Mouse (Mus musculus) liver, embryonic 11.5 days (tissue): ENCODE data around the gene Sorl1. TPM values are rescaled to one million over a fixed set of nuclear protein-coding genes. Genes with fewer than 3 reads are reported as not detected.
A peak's percentile ranks its signal among the peaks of the same experiment; 100 is the strongest.

ENCODE experiments used
- ATAC-seq: fragments of 200-750 bp; cut with Nextera tagmentation; replicated peaks from 2 replicates; pipeline ENCODE4 v1.8.0; 2017; ENCODE audit warnings: moderate number of reproducible peaks, mild to moderate bottlenecking, moderate TSS enrichment, moderate library complexity; ENCODE audit not compliant: low FRiP score
- DNase-seq: peaks from one replicate; pipeline ENCODE4 v3.0.0-alpha.2; 2017; ENCODE audit warnings: low spot score
- H3K27ac ChIP-seq: fragments of 300-500 bp; sonication (generic); 2 replicates; pipeline ENCODE4 v1.5.1; 2014; ENCODE audit warnings: mild to moderate bottlenecking, low read depth, low read length, control low read depth
- H3K27me3 ChIP-seq: fragments of 300-500 bp; sonication (generic); replicated peaks from 2 replicates; pipeline ENCODE4 v1.6.1; 2014; ENCODE audit warnings: low read length, mixed read lengths; ENCODE audit not compliant: control insufficient read depth, insufficient read depth
- H3K36me3 ChIP-seq: fragments of 300-500 bp; sonication (generic); 2 replicates; pipeline ENCODE4 v1.6.1; 2014; ENCODE audit warnings: mild to moderate bottlenecking, low read length, moderate library complexity, mixed read lengths; ENCODE audit not compliant: control insufficient read depth, insufficient read depth
- H3K4me1 ChIP-seq: fragments of 300-500 bp; sonication (generic); replicated peaks from 2 replicates; pipeline ENCODE4 v1.6.1; 2014; ENCODE audit warnings: low read length, mixed read lengths; ENCODE audit not compliant: control insufficient read depth, insufficient read depth
- H3K4me2 ChIP-seq: fragments of 300-500 bp; sonication (generic); 2 replicates; pipeline ENCODE4 v1.6.1; 2014; ENCODE audit warnings: mild to moderate bottlenecking, control low read depth, moderate library complexity
- H3K4me3 ChIP-seq: fragments of 300-500 bp; sonication (generic); 2 replicates; pipeline ENCODE4 v1.5.1; 2014; ENCODE audit warnings: low read depth, low read length, control low read depth
- H3K9ac ChIP-seq: fragments of 300-500 bp; sonication (generic); 2 replicates; pipeline ENCODE4 v1.6.1; 2014; ENCODE audit warnings: low read depth, low read length, control low read depth
- H3K9me3 ChIP-seq: fragments of 300-500 bp; sonication (generic); 2 replicates; pipeline ENCODE4 v1.6.1; 2016; ENCODE audit warnings: low read length, inconsistent platforms, mixed read lengths; ENCODE audit not compliant: control insufficient read depth
- WGBS: fragments of 180-500 bp; shearing (Covaris S2); extraction: QIAGEN DNeasy Blood & Tissue Kit; methylation state at CpG from one replicate; pipeline ENCODE4 v1.1.7; 2014; 5-methylcytosine and 5-hydroxymethylcytosine counted together
- polyA plus RNA-seq: library from polyadenylated mRNA; unstranded; fragments of >200 nt; fragmentation: Nextera tagmentation; extraction: Ambion mirVana; gene quantifications from 2 replicates; pipeline ENCODE4 v1.2.1, GENCODE M21; 2014

Gene Sorl1
- polyA plus RNA-seq, 1 experiment from 2014 or later = 1.8 TPM

- peak; percentile 81 for DNase-seq
- Histone ChIP-seq H3K4me2 (peak overlapping the region; percentile 75), H3K4me1 (peaks cover 2% of the 10 kb centered on the region; the same call in 1 of the 2 replicates), H3K9ac (peak overlapping the region; percentile 46; the same call in 1 of the 2 replicates), H3K9me3 (no peaks in the 10 kb centered on the region), H3K27me3 (no peaks in the 10 kb centered on the region; the same call in 1 of the 2 replicates), H3K4me3 (peak overlapping the region; percentile 41), H3K36me3 (no peaks in the 10 kb centered on the region), H3K27ac (peak overlapping the region; percentile 77)
- ATAC-seq = peak; percentile 68
- 12% methylated on average over 34 of the region's 34 CpGs for WGBS
Measured at GRCm38 (mm10) chr9:41950109-41950990, 173.7 kb downstream of the Sorl1 start.

GRCm38 (mm10) chr9:41949476-41949875, 174.6 kb downstream of the Sorl1 start:
- DNase-seq (peak; percentile 29), ATAC-seq (no peak)
- peaks cover 2% of the 10 kb centered on the region; the same call in 1 of the 2 replicates for H3K4me1 ChIP-seq
- H3K4me3 ChIP-seq = no peak overlapping the region
- no peaks in the 10 kb centered on the region for H3K9me3 ChIP-seq
- WGBS = 75% methylated on average over 5 of the region's 5 CpGs
- H3K9ac ChIP-seq = no peak overlapping the region
- H3K4me2 ChIP-seq = no peak overlapping the region
- no peaks in the 10 kb centered on the region for H3K36me3 ChIP-seq
- no peak overlapping the region for H3K27ac ChIP-seq
- no peaks in the 10 kb centered on the region; the same call in 1 of the 2 replicates for H3K27me3 ChIP-seq

GRCm38 (mm10) chr9:41944964-41945363, 179.1 kb downstream of the Sorl1 start:
- DNase-seq (no peak), ATAC-seq (no peak)
- no peak overlapping the region for H3K4me3 ChIP-seq
- H3K36me3 ChIP-seq = no peaks in the 10 kb centered on the region
- no peaks in the 10 kb centered on the region for H3K9me3 ChIP-seq
- H3K4me2 ChIP-seq = no peak overlapping the region
- H3K27ac ChIP-seq = no peak overlapping the region
- WGBS = 83% methylated on average over 7 of the region's 7 CpGs
- H3K4me1 ChIP-seq = no peaks in the 10 kb centered on the region; the same call in 1 of the 2 replicates
- H3K27me3 ChIP-seq = no peaks in the 10 kb centered on the region
- H3K9ac ChIP-seq = no peak overlapping the region

DNA sequence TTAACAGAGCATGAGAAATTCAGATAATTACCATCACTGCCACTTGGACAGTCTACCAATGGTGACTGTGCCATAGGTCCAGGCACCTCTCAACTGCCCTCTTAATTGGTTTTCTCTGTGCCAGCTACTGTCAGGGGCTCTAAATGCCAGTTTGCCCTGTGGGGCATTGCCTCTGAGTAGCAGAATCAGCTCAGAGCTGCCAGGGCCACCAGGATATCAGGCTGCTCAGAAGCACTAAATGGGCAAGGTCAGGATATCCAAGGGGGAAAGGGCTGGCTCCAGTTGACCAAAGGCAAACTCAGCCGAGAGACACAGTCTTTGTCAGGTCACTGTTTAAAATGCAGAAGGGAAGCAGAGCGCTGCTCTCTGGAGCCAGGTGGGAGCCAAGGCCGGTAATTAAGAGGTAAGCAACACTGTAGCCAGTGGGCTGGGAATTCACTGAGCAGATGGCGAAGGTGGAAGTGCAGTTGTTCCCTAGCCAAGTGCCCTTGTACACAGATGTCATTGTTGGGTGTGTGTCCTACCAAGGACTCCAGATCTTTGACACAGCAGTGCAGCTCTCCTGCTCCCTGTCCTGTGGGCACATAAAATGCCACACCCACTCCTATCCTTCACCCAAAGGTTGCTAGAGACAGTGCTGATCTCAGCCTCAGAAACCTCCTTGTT, 181.0 kb downstream of the Sorl1 start:
- no peaks in the 10 kb centered on the region for H3K9me3 ChIP-seq
- no peak overlapping the region for H3K4me2 ChIP-seq
- H3K27ac ChIP-seq = no peak overlapping the region
- no peaks in the 10 kb centered on the region for H3K4me1 ChIP-seq
- no peaks in the 10 kb centered on the region for H3K27me3 ChIP-seq
- H3K36me3 ChIP-seq = no peaks in the 10 kb centered on the region
- H3K9ac ChIP-seq = no peak overlapping the region
- WGBS = 73% methylated on average over 4 of the region's 4 CpGs
- ATAC-seq = no peak
- DNase-seq = peak; percentile 27
- H3K4me3 ChIP-seq = no peak overlapping the region

DNA sequence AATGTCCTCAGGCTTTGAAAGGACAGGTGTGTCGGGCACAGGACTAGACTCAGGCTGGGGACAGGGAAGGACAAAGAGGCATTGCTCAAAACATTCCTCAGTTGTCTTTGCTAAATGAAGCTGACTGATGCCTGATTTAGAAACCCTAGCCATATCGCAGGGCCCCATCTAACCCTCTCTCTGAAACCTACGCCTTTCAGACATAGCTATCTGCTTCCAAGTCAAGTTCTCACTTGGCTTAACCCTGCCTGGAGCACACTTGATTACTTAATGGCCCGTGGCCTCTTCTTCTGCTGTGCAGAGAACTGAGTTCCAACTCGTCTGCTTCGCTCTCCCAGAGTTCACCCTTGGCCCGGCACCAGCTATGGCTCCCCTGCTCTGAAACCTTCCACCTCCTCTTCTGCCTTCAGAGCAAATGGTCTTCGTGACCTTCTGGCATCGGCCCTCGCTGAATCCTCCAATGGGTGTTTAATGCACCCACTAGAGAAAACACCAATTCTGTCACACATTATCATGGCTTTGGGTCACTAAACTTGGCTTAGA, 183.7 kb downstream of the Sorl1 start:
- Histone ChIP-seq H3K36me3 (no peaks in the 10 kb centered on the region), H3K27ac (no peak overlapping the region), H3K4me1 (no peaks in the 10 kb centered on the region; the same call in 1 of the 2 replicates), H3K9ac (no peak overlapping the region), H3K9me3 (no peaks in the 10 kb centered on the region), H3K27me3 (peaks cover 3% of the 10 kb centered on the region), H3K4me2 (no peak overlapping the region), H3K4me3 (no peak overlapping the region)
- DNase-seq (no peak), ATAC-seq (no peak)
- 75% methylated on average over 10 of the region's 10 CpGs for WGBS

DNA sequence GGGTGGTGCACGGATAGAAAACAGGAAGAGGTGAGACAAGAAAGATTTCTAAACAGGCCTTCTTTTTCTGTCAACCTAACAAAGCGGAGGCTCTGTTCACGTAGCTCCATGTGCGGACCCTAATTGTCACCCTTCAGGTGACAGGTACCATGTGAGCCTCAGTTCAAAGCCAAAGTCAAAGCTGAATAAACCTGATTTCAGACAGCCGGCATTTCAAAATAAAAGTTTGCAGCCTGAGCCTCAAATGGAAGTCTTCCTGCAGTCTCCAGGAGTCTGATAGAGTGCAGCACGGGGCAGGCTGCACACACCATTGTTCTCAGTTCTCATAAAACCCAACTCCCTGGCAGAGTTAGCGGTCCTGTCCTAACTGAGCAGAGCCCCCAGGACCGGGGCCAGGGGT, 185.6 kb downstream of the Sorl1 start:
- peak; percentile 28 for DNase-seq
- peaks cover 6% of the 10 kb centered on the region for H3K27me3 ChIP-seq

DNA sequence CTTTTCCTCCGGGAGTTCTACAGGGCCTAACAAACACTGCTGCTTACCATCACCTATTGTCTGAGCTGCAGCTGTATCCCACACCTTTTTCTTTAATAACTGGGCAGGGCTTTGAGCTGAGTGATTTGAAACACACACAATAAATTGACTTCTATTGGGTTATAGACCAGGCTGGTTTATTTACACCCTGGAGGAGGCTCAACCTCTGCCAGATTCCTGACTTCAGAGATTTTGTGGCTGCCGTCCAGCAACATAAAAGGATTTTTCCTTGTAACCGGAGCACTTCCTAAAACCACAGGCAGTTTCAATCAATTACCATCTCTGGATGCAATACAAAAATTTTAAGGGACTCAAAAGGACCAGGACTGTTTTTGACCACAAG, 186.1 kb downstream of the Sorl1 start:
- Histone ChIP-seq H3K9me3 (no peaks in the 10 kb centered on the region), H3K4me3 (no peak overlapping the region), H3K27me3 (peaks cover 6% of the 10 kb centered on the region), H3K4me1 (peaks cover 3% of the 10 kb centered on the region; the same call in 1 of the 2 replicates), H3K27ac (no peak overlapping the region), H3K36me3 (no peaks in the 10 kb centered on the region), H3K4me2 (no peak overlapping the region), H3K9ac (no peak overlapping the region)
- 48% methylated on average over 3 of the region's 3 CpGs for WGBS
- ATAC-seq = no peak
- DNase-seq = no peak

More for the DNA sequence above, 185.6 kb downstream of the Sorl1 start:
- Histone ChIP-seq H3K4me3 (no peak overlapping the region), H3K9ac (no peak overlapping the region), H3K27ac (0 out of 2 replicates have a peak overlapping the region, but pooled peaks have one; percentile 16), H3K4me1 (peaks cover 3% of the 10 kb centered on the region; the same call in 1 of the 2 replicates), H3K36me3 (no peaks in the 10 kb centered on the region), H3K9me3 (no peaks in the 10 kb centered on the region), H3K4me2 (no peak overlapping the region)
- WGBS = 56% methylated on average over 8 of the region's 8 CpGs
- no peak for ATAC-seq

- ATAC-seq = no peak
- no peaks in the 10 kb centered on the region for H3K9me3 ChIP-seq
- no peak overlapping the region for H3K4me3 ChIP-seq
- H3K9ac ChIP-seq = no peak overlapping the region
- peaks cover 6% of the 10 kb centered on the region for H3K27me3 ChIP-seq
- no peaks in the 10 kb centered on the region for H3K36me3 ChIP-seq
- no peak overlapping the region for H3K4me2 ChIP-seq
- 64% methylated on average over 8 of the region's 8 CpGs for WGBS
- peak; percentile 25 for DNase-seq
- H3K27ac ChIP-seq = no peak overlapping the region
- H3K4me1 ChIP-seq = peaks cover 3% of the 10 kb centered on the region; the same call in 1 of the 2 replicates
Measured at GRCm38 (mm10) chr9:41937341-41937966, 186.6 kb downstream of the Sorl1 start.
